Mouse (Mus musculus) megakaryocyte, embryonic 14.5 days (primary cell): ENCODE data around the gene Bdp1.

Source experiments
- FLI1 ChIP-seq: IDR thresholded peaks from 2 replicates; pipeline ENCODE4 v1.6.1; 2012; ENCODE audit warnings: low read length, inconsistent platforms, mixed read lengths
- GATA1 ChIP-seq: IDR thresholded peaks from 3 replicates; pipeline ENCODE4 v1.6.1; 2012; ENCODE audit warnings: mixed read lengths, low read length, inconsistent platforms, borderline replicate concordance

GRCm38 (mm10) chr13:100067821-100068220, 36.0 kb downstream of the Bdp1 start:
- TF ChIP-seq GATA1 (no peak), FLI1 (no peak)
